Mouse (Mus musculus) induced T-regulatory cell, adult 2 months (primary cell): ENCODE data around the gene Casq2.

Source experiments
- DNase-seq: peaks from one replicate; pipeline ENCODE4 v3.0.0-alpha.2; 2012; ENCODE audit warnings: low read depth

Gene Casq2

DNA sequence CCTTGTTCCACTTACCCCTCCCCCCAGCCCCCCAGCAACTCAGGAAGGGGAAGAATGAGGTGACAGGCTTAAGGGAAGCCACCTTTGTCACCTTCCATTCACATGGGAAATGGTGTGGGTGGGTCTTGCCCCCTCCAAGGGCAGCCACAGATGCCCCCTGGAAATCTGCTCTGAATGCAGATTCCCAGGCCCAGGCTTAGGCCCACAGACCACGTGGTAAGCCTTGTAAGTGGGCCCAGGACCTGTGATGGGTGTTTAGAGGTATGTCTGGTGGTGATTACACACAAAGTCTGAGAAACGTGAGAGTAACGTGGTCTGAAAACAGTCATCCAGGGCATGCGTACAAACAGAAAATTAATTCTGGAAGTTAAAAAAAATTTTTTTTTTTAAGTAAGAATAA, 78.7 kb downstream of the Casq2 start:
- DNase-seq = no peak

DNA sequence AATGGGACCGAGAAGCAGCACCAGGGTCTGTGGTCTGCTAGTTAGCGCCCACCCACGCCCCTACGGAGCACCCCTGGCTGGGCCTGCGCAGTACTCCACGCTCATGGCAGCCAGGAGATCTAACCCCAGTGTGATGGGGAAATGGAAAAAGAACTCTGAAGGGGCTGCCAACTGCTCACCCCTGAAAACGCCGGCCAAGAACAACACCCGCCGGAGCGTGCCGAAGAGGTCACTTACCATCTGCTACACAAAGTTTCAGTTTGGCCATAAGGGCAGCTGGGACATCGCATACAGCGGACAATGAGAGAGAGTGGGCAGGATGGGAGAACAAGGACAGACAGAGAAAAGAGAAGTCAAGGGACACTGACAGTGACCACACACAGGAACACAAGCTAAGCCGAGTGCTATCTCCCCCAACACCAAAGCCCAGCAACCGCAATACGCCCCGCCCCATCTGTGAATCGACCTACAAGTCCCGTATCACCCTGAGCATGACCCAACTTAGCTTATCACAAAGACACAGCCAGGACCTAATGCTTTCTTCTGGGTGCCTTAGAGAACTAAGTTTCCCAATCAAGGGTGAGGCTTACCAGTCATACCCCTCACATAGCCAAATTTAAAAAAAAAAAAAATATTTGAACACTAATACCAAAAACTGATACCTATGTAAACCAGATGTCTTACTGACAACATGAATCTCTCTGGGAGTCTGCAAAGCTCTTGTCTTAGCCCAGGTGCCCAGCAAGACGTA, 79.5 kb downstream of the Casq2 start:
- no peak for DNase-seq

DNA sequence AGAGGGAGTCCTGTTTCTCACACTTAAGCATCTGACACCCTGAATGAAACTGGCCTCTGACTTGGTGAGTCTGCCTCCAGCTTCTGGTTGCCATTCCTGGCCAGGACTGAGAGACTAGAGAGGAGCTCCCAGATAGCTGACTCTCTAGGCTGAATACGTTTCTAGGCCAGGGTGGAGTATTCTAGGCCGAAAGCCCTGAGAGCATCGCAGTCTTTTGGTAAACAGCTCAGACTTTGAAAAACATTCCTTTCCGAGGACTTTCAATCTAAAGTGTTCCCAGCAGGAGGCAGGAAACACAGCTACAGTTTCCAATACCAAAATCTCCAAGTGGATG, 80.0 kb downstream of the Casq2 start:
- DNase-seq = no peak

DNA sequence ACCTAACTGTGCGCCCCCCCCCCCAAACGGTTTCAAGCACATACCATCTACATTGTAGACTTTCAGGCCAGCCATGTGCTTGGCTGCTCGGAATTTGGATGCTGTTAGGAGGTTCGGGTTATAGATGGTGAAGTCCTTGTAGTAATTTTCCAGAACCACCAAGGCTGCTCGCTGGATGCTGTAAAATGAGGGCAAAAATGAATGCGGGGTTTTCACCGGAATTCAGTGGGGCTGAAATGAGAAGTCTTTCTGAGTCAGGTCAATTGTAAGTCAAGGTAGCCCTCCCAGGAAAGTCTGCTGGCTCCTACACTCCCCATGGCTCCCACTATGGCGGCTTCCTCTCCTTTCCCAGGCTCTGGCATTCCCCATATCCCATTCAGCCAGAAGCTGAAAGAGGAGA, 80.6 kb downstream of the Casq2 start:
- no peak for DNase-seq

DNA sequence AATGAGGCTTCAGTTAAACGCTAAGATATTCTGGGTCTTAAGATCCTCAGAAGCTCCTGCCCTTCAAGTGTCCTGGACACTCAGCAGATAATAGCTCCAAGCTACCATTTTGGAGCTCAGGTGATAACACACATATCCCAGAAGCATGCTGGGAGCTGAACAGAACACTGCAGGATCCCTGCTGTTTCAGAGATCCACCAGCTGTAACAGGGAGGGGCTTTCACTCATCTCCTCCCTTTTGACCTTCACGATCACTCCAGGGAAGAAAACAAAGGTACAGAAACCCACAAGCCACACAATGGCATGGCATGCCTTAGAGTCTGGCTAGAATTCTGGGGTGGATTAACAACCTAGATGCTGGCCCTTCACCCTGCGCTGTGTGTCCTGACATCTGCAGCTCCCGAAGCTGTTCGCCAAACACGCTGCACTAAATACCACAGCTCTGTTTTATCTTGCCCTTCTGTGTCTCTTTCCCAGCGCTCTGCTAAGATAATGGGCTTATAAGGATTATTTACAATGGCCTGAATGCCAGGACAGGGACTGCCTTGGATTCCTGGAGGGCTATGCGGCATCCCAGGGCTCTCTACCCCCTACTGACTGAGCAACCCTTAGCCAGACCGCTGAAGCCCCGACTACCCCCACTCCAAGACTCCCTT, 81.5 kb downstream of the Casq2 start:
- no peak for DNase-seq

DNA sequence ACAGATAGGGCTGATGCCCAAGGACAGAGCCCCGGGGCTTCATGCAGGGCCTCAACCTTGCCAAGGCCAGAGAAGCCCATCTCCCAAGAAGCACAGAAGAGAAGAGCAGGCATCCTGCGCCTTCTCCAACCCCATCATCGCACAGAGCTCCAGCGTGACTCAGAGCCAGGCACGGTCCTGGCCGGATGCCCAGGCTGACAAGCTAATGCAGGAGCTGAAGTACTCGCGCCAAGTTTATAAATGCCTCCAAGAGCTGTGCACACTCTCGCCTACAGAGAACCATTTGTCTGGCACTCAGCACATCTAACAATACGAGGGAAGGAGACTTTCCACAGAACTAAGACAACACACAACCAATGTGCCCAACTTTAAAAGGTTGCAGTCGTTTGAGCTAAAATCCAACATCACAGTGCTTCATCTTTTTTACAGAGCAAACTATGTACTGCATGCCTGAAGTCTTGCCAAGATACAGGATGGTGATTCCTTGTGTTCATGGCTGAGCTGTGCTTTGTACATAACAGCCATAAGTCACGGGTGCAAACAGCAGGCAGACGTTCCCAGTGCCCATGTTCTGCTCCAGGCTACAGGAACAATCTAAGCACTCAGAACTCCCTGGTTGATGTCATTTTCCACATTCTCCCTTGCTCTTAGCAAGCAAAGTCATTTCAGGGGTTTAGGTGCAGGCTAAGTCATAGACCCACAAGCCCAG, 83.1 kb downstream of the Casq2 start:
- no peak for DNase-seq

DNA sequence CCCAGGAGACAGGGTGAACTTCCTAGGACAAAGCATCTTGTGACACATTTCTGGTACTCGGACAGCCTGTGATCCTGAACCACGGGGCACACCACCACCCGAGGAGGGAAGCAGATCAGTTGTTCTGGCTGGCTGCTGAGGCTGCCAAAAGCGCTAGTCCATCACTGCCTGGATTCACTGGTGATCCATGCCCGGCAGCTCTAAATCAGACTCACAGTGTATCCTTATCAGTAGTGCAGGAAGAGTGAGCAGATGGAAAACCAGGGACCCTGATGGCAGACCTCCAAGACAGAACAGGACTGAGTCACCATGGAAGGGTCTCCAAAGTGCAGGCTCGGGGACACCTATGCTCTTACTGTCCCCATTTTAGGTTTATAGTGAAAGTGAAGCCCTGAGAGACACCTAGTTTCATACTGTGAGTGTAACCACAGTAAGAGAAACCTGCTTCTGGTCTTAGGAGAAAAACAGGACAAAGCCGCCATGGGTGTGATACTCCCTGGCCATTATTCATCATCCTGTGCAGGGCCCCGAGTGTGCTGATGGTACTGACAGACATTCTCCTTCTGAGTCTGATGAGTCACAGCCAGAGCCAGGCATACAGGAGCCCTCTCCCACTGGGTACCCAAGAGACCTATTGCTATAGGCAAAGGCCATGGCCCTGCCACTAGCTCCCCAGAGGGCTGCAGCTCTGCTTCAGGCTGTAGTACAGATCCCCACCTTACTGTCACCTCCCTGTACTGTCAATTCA, 88.1 kb downstream of the Casq2 start:
- DNase-seq = no peak

DNA sequence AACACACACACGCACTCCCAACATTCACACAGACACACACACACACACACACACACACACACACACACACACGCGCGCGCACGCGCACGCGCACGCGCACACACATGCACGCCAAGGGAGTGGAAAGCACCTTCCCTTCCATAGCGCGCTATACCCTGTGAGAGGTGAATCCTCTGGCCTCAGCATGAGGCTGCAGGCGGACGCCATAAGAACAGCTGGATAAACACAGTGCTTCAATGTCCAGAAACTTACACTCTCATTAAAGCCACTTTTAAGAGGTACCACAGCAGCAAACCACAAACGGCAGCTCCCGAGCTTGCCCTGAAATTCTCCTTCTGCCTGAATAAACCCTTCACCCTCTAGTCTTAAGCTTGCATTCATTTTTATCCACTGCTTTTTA, 89.5 kb downstream of the Casq2 start:
- no peak for DNase-seq

DNA sequence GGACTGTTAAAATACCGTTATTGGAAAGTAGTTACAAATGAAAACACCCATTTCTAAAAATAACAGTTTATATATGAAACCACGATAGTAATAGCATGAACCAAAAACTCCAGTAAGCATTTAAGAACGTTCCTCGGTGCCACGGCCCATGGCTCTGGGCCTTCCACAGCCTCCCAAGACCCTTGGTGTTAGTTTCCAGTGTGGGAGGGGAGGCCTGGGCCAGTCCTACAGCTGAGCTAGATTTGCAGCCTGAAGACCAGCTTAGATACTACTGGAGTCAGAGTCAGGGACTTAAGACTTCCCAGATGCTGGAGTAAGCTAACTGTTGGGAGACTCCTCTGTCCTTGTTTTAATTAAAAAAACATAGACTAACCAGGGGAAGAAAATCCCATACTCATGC, 89.9 kb downstream of the Casq2 start:
- DNase-seq = no peak

DNA sequence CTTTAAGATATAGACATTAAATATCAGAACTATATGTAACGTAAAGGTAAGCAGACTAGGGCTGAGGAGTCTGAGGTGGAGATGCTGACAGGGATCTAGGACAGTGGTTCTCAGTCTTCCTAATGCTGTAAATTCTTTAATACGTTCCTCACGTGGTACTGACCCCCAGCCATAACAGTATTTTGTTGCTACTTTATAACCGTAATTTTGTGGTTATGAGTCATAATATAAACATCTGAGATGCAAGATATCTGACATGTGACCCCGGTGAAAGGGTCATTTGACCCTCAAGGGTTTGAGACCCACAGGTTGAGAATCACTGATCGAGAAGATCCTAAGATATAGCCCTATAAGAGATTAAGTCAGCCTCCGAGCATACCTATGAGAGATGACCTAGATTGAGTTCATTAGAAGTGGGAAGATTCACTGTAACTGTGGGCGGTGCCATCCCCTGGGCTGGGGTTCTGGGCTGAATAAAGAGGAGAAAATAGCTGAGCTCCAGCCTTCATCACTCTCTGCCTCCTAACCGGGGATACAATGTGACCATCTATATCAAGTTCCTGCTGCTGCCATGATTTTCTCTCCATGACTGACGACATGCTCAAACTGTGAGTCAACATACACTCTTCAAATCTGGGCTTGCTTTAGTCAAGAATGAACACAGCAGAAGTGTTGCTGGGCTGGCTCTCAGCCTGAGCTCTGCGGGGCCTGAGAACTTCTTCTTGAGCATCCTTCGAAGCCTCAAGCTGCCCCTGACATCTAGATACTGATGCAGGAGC, 91.8 kb downstream of the Casq2 start:
- no peak for DNase-seq

DNA sequence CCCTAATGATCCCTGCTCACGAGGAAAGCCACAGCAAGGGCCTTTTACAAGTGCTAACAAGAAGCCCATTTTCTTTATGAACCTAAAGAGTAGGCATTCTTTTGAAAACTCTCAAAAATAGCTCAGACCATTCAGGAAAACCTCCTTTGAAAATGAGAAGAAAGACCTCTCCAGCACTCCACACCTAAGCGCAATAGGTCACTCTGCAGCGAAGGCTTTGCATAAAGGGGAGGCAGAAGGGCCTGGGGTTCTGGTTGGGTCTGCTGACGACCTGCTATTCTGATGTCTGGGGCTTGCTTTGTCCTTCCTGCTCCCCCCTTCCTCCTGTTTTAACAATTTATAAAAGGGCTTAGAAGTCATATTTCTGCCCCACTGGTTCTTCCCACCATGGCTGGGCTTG, 93.7 kb downstream of the Casq2 start:
- no peak for DNase-seq

DNA sequence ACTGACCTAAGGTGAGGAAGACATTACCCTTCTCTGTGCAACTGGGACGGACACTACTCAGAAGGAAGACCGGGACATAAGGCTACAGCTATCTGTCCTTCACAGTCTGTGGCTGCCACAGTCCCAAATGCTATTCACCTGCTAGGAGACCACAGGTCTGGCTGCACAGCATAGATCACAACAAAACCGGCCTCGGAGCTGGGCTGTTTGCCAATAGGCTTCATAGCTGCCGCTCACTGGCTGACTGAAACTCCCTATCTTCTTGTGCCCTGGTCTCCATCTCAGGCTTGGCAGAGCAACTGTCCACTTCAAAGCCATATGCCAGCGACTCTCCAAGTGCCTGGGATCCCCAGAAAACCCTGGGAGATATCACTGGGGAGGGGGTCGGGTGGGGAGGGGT, 94.5 kb downstream of the Casq2 start:
- DNase-seq = no peak

DNA sequence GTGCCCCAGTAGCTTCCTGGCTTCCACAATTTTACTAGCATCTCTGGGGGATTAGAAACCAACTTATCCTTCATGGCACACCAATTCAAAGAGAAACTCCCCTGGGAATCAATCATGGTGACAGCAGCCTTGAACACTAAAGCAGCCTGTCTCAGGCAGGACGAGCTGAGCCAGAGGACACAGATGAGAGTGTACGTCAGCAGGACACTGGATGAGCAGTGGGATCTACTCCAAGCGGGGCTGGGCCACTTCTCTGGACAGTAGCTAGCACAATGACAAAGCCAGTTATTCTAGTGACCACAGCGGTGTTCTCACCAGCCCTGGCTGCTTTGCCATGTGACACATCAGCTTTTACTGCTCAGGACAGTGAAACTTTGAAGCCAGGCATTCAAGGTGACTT, 95.0 kb downstream of the Casq2 start:
- no peak for DNase-seq

DNA sequence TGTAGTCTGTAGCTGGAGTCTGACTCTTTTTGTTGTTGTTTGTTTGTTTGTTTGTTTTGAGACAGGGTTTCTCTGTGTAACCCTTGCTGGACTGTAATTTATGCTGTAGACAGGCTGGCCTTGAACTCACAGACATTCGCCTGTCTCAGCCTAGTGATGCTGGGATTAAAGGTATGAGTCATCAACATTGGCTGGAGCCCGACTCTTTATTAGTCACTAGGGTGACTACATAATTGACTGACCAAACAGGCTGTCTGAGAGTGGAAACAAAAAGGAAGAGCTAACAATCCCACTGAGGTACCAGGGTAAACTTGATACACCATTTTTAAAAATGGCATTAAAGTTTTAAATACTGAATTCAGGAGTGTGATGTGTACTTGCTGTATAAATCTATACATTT, 96.4 kb downstream of the Casq2 start:
- DNase-seq = no peak

DNA sequence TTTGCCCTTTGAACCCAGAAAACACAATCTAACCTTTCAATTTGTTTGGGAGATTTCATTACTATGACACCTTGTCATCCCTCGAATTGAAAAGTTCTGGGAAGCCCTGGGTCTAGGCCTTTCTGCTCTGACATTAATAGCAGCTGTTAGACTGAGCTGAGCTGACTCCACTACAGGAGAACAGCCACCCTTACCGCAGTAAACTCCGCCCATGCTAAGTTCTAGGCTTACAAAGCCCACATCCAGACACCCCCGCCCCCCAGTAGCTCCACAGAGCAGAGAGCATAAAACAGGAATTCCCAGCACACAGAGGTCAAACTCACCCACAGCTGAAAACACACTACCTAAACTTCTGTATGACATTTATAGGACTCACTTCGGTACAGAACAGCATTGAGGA, 98.5 kb downstream of the Casq2 start:
- DNase-seq = no peak

DNA sequence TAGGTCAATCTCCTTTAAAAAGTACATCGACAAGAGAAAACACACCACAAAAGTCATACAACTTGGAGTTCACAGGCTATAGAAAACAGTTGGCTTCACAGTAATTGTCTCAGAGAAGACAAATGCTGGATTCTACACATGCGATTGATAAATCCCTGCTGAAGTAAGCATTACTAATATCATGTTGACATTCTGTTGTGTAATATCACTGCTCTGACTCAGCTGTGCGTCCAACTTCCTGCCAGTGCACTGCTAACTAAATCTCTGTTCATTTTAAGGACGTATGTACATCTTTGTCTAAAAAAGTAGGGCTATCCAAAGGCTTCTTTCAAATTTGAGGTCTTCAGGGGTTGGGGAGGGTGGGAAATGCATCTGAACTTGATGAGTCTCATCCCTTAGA, 101.2 kb downstream of the Casq2 start:
- no peak for DNase-seq

DNA sequence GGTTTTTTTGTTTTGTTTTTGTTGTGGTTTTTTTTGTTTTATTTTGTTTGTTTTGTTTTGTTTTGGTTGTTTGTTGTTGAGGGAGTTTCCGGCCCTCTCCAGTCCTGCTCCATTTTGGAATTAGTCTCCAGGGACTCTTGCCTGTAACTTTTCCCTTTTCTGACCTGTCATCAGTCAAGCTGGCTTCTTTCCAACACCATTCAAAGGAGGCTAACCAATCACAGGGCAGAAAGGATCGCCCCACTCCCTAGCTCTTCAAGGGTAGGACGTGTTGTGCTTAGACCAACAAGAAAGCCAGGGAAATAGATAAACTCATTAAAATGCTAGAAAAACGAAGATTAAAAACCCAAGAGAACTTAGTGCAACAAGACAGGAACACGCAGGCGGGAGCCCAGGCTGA, 102.8 kb downstream of the Casq2 start:
- DNase-seq = no peak

DNA sequence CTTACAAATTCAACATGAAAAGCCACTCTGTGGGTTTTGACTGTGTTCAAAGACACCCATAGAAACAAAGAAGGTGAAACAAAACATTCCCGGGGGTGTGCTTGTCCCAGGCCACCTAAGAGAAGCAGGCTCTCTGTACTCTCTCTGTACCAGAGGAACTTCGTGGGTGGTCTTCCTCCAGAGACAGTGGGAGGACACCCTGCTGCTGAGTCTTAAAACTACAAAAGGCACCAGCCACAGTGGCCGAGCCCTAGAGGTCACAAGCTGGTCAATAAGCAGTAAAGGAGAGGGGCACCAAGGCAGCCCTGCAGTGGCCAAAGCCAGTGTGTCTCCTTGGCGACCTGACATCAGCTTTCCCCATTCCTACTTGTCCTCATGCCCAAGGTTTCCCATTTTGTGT, 103.8 kb downstream of the Casq2 start:
- no peak for DNase-seq

DNA sequence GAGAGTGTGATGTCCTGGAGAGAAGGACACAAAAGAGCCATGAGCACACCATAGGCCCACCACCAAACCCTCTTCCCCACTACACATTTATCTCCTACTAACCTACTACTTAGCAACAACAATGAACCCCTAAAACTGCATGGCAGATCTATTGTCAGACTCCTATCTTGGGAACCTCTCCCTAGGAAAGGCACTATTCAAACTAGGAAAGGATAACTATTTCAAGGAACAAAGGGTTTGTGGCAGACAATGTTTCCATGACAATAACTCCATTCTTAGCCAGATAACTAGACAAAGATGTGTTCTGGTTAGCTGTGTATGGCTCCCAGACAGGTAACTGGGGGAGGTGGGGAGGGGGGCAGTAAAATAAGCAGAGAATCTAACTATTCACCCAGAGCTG, 104.4 kb downstream of the Casq2 start:
- no peak for DNase-seq

DNA sequence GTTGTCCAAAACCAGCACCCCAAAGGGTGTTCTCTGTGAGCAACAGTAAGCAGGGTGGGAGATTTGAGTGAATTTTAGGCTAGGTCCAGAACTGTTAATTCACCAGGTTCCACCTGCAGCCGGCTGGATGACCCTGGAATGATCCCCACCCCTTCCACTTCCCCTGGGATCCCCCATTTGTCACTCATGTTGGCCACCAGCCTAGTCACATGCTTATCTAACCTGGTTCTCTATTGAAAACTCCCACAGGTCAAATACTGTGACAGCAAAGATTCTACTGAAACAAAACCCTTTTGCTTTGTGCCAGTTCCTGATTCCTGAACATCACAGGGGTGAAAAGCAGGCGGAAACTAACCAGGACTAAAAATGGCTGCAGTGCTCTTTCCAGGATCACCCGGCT, 105.4 kb downstream of the Casq2 start:
- no peak for DNase-seq

DNA sequence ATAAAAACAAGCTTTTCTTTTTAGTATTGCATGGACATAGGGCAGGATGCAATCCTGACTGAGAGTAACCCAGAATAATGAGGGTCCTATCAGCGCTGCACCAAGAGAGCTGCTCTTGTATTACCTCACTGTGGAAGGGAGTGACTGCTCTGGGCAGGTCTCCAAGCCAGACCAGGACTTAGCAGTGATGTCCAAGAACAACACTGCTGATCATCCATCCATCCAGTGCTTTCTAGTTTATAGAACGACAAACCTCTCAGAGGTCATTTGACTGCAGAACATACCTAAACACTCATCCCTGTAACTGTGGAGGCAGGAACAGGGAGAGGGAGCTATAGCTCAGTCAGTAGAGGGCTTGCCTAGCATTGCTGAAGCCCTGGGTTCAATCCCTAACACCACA, 106.4 kb downstream of the Casq2 start:
- no peak for DNase-seq
